Mouse (Mus musculus) E14TG2a.4 (cell line): ENCODE results near the gene Olfr1382.
"Not testable (repeated sequence)": the region's sequence is repeated elsewhere in the genome, so short reads cannot be mapped to it uniquely, and the experiment has no call there.

Experiments
- CTCF ChIP-seq: conservative IDR thresholded peaks from 2 replicates; pipeline ENCODE4 v1.5.1; 2014; ENCODE audit warnings: low read length
- NANOG ChIP-seq: IDR thresholded peaks from 2 replicates; pipeline ENCODE4 v1.6.1; 2014; ENCODE audit warnings: borderline replicate concordance, low read length, mixed read lengths
- POU5F1 ChIP-seq: IDR thresholded peaks from 2 replicates; pipeline ENCODE4 v1.6.1; 2014; ENCODE audit warnings: low read length, borderline replicate concordance

DNA sequence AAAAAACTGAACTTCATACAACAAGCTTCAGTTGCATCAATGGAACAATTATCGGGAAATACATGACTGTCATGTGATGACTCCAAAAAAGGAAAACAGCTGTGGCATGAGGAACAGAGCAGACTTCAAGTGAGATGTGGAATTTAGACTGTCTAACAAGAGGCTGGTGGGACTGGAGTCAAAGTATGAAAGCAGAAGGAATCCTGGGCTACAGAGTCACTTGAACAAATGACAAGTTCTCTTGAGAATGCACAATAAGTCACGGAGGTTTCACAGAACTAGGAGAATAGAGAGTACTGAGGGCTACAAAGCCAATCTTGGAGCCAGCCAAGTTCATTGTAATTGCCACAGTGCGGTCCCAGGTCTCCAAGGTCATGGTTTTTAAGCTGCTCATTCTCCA is 15.1 kb downstream of the Olfr1382 start, which contains the start of gene Olfr1381:
- TF ChIP-seq CTCF, POU5F1, NANOG: not testable (repeated sequence)
